Mouse (Mus musculus): Measurements from ENCODE around the gene Ccnc. TPM values are rescaled to one million over a fixed set of nuclear protein-coding genes. Genes with fewer than 3 reads are reported as not detected.

Gene Ccnc
- polyA plus RNA-seq, 1 experiment from 2014 or later: 67.1 TPM

DNA sequence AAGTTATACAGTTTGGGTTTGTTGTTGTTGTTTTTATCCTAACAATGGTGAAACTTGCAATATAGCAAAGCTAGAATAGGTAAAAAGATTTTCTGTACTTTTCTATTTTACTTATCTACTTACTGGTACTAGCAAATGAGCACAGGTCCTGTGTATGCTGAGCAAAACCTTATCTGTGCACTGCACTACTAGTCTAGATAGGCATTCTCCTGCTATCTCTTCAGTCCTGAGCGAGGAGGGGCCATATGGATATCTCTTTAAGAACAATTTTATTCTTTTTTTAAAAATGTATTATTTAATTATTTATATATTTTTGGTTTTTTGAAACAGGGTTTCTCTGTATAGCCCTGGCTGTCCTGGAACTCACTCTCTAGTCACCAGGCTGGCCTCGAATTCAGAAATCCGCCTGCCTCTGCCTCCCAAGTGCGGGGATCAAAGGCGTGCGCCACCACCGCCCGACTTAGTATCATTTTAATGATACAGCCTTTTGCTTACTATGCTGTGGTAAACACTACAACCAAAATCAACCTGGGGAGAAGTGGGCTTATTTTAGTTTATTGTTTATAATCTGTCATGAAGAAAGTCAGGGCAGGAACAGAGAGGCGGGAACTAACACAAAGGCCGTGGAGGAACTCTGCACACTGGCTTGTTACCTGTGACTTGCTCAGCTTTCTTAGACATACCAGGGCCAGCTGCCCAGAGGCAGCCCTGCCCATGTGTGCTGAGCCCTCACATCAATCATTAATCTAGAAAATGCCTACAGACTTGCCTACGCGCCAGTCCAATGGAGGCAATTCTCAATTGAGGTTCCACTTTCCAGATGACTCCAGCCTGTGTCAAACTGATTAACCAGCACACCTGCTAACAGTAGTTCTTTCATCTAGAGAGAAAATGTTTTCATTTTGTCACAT, 53.6 kb downstream of the Ccnc start:
- H3K36me3 ChIP-seq: peaks cover 39% of the 10 kb centered on the region
- H3K4me3 ChIP-seq (replicated peaks): no peak overlapping the region
- H3K27ac ChIP-seq (replicated peaks): no peak overlapping the region
- no peak for ATAC-seq (ENCODE audit: low FRiP score)
- 98% methylated on average over 12 of the region's 12 CpGs for WGBS
- no peak overlapping the region for H3K9ac ChIP-seq (replicated peaks)
- no peak overlapping the region for H3K4me2 ChIP-seq
- H3K4me1 ChIP-seq: peaks cover 9% of the 10 kb centered on the region
- H3K9me3 ChIP-seq (replicated peaks): no peaks in the 10 kb centered on the region
- no peaks in the 10 kb centered on the region for H3K27me3 ChIP-seq (replicated peaks)

DNA sequence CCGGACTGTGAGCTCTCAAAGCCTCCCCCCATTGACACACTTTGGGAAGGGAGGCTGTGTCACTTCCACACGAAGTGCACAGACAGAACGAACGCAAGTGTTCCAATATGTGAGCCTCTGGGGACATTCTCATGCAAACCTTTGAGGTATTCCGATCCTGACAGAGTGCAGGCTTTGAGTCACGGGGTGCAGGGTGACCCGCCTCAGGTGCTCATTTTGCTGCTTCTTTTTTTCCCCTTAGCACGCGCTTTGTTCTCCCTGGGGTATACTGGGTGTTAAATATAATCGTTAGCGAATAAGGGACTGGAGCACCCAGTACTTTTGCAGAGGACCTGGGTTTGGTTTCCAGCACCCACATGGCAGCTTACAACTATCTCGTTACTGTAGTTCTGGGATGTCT, 58.8 kb downstream of the Ccnc start:
- H3K4me1 ChIP-seq: no peaks in the 10 kb centered on the region
- ATAC-seq (ENCODE audit: low FRiP score): no peak
- H3K4me2 ChIP-seq: no peak overlapping the region
- H3K9ac ChIP-seq (replicated peaks): no peak overlapping the region
- H3K27ac ChIP-seq (replicated peaks): no peak overlapping the region
- H3K36me3 ChIP-seq: peaks cover 48% of the 10 kb centered on the region
- WGBS: 96% methylated on average over 12 of the region's 12 CpGs
- H3K9me3 ChIP-seq (replicated peaks): no peaks in the 10 kb centered on the region
- no peaks in the 10 kb centered on the region for H3K27me3 ChIP-seq (replicated peaks)
- H3K4me3 ChIP-seq (replicated peaks): no peak overlapping the region

DNA sequence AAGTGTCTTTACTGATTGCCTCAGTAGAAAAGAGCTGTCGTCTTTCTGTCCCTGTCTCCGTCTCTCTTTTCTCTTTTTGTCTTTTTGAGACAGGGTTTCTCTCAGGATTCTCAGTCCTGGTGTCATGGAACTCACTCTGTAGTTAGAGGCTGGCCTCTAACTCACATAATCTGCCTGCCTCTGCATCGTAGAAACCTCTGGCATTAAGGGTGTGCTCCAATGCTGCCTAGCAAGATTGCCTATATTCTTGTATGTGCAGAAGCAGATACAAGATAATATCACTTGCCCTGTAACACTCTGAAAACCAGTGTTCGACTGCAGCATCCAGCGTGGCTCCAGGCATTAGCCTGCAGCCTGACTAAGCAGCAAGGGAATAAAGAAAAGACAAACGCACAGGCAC, 61.4 kb downstream of the Ccnc start:
- H3K4me3 ChIP-seq (replicated peaks): no peak overlapping the region
- 91% methylated on average over 6 of the region's 6 CpGs for WGBS
- H3K9me3 ChIP-seq (replicated peaks): no peaks in the 10 kb centered on the region
- H3K9ac ChIP-seq (replicated peaks): no peak overlapping the region
- H3K27me3 ChIP-seq (replicated peaks): no peaks in the 10 kb centered on the region
- H3K27ac ChIP-seq (replicated peaks): no peak overlapping the region
- no peak overlapping the region for H3K4me2 ChIP-seq
- no peak for ATAC-seq (ENCODE audit: low FRiP score)
- peaks cover 37% of the 10 kb centered on the region for H3K36me3 ChIP-seq
- H3K4me1 ChIP-seq: no peaks in the 10 kb centered on the region

DNA sequence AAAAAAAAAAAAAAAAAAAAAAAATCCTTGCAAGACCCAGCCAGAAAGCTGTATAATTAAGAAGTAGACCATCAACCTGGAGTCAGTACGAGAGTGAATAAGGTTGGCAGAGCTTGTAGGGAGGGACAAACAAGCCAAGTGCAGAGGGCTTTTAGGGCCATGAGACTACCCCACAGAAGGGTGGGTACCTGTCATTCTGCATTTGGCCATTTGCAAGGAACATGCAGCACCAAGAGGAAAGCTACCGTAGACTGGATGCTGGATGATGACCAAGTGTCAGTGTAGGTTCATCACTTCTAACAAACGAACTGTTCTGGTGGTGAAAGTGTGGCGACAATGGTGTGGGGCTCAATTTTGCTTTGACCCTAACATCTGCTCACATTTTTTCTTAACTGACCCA, 62.3 kb downstream of the Ccnc start:
- Histone ChIP-seq H3K9me3 (replicated peaks) (no peaks in the 10 kb centered on the region), H3K4me3 (replicated peaks) (no peak overlapping the region), H3K36me3 (peaks cover 27% of the 10 kb centered on the region), H3K9ac (replicated peaks) (no peak overlapping the region), H3K27ac (replicated peaks) (no peak overlapping the region), H3K4me2 (no peak overlapping the region), H3K27me3 (replicated peaks) (no peaks in the 10 kb centered on the region), H3K4me1 (no peaks in the 10 kb centered on the region)
- no peak for ATAC-seq (ENCODE audit: low FRiP score)
- WGBS: 90% methylated on average over 4 of the region's 4 CpGs

DNA sequence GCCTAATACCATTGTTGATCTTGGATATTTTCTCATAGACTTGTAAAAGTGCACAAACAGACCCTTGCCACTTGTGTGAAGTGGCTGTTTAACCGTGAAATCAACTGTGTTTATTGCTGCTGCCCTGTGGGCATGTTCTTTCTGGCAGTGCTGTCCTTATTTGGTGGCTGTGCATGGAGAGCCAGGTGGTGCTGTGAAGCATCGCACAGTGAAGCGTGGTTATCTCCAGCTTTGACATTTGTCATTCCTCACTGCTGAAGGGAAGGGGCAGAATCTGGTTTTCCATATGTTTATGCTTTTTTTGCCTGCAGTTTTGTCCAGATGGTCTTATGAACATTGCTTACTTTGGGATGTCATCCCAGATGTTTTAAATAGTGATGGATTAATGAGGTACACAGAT, 66.1 kb downstream of the Ccnc start:
- no peaks in the 10 kb centered on the region for H3K27me3 ChIP-seq (replicated peaks)
- no peaks in the 10 kb centered on the region for H3K9me3 ChIP-seq (replicated peaks)
- 30% methylated on average over 3 of the region's 3 CpGs for WGBS
- H3K36me3 ChIP-seq: peaks cover 17% of the 10 kb centered on the region
- no peak overlapping the region for H3K4me3 ChIP-seq (replicated peaks)
- H3K27ac ChIP-seq (replicated peaks): no peak overlapping the region
- ATAC-seq (ENCODE audit: low FRiP score): peak; percentile 55; the same call in 1 of the 2 replicates
- H3K4me2 ChIP-seq: no peak overlapping the region
- no peak overlapping the region for H3K9ac ChIP-seq (replicated peaks)
- no peaks in the 10 kb centered on the region for H3K4me1 ChIP-seq

DNA sequence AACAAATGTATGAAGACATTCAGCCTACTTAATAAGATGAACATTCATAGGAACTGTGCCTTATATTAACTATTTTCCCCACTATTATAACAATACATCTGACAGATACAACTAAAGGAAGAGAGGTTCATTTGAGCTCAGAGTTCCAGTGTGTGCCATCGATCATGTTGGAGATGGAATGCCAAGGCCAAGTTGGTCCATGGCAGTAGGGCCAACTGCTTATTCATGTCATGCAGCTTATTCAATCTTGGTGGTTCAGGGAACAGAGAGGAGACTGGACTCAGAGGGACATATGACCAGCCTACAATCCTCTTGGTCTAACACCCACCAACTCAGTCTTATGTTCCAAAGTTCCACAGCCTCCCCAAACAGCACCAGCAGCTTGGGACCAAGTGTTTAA, 73.5 kb downstream of the Ccnc start:
- H3K4me3 ChIP-seq (replicated peaks): no peak overlapping the region
- H3K9ac ChIP-seq (replicated peaks): no peak overlapping the region
- no peaks in the 10 kb centered on the region for H3K4me1 ChIP-seq
- H3K27ac ChIP-seq (replicated peaks): no peak overlapping the region
- no peaks in the 10 kb centered on the region for H3K9me3 ChIP-seq (replicated peaks)
- H3K36me3 ChIP-seq: peaks cover 43% of the 10 kb centered on the region
- no peaks in the 10 kb centered on the region for H3K27me3 ChIP-seq (replicated peaks)
- 93% methylated on average over 1 of the region's 1 CpGs for WGBS
- H3K4me2 ChIP-seq: no peak overlapping the region
- no peak for ATAC-seq (ENCODE audit: low FRiP score)

DNA sequence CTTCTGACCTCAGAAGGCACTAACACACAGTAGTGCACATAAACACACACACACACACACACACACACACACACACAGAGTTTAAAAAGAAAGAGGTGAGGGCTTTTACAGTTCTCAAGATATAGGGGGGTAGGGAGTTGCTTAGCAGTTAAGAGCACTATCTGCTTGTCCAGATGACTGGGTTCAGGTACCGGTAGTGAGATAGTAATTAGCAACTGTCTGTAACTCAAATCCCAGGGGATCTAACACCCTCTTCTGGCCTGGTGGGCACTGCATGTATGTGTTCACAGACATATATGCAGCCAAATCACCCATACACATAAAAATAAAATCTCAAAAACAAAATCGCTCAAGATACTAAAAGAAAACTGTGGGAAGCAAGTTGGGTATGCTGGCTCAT, 74.1 kb downstream of the Ccnc start:
- H3K36me3 ChIP-seq: peaks cover 44% of the 10 kb centered on the region
- no peak for ATAC-seq (ENCODE audit: low FRiP score)
- WGBS: 90% methylated on average over 2 of the region's 2 CpGs

DNA sequence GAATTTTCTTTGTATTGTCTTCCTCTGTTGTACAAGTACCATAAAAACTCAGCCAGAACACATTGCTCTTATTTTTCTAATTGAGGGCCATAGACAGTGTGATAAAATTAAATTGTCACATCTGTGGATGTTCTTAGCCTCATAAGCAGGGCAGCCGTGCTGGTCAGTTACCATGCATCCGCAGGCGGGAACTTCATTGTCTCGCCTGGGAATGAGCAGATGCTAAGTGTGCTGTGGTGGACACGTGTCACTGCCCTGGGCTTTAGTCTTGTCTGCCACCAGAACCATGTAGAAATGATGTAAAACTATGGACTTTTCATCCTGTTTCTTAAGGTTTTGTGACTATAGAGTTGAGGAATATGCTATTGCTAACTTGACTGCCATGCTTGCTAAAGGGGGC, 79.7 kb downstream of the Ccnc start:
- H3K4me2 ChIP-seq: no peak overlapping the region
- no peak for ATAC-seq (ENCODE audit: low FRiP score)
- no peaks in the 10 kb centered on the region for H3K4me1 ChIP-seq
- H3K27ac ChIP-seq (replicated peaks): no peak overlapping the region
- 37% methylated on average over 5 of the region's 5 CpGs for WGBS
- no peaks in the 10 kb centered on the region for H3K27me3 ChIP-seq (replicated peaks)
- no peak overlapping the region for H3K4me3 ChIP-seq (replicated peaks)
- no peaks in the 10 kb centered on the region for H3K9me3 ChIP-seq (replicated peaks)
- peaks cover 30% of the 10 kb centered on the region for H3K36me3 ChIP-seq
- no peak overlapping the region for H3K9ac ChIP-seq (replicated peaks)

More for the DNA sequence above, 74.1 kb downstream of the Ccnc start:
- Histone ChIP-seq H3K27ac (replicated peaks) (no peak overlapping the region), H3K4me3 (replicated peaks) (no peak overlapping the region), H3K9me3 (replicated peaks) (no peaks in the 10 kb centered on the region), H3K9ac (replicated peaks) (no peak overlapping the region), H3K4me1 (no peaks in the 10 kb centered on the region), H3K27me3 (replicated peaks) (no peaks in the 10 kb centered on the region), H3K4me2 (no peak overlapping the region)

Other genes with a start within 250 kb of the Ccnc start
- gene Prdm13, start 41.7 kb upstream of the Ccnc start, polyA plus RNA-seq (2015; fragmentation: Nextera tagmentation; extraction: Ambion mirVana): 0.18 and 0.24 TPM in 2 replicates
- gene Usp45, start 39.5 kb downstream of the Ccnc start, polyA plus RNA-seq (2015; fragmentation: Nextera tagmentation; extraction: Ambion mirVana): 6.3 and 6.4 TPM in 2 replicates
- 23.8 and 24.5 TPM in 2 replicates for gene Tstd3, start 39.5 kb downstream of the Ccnc start, polyA plus RNA-seq (2015; fragmentation: Nextera tagmentation; extraction: Ambion mirVana)
- 163 and 171 TPM in 2 replicates for gene Pnisr, start 119.9 kb downstream of the Ccnc start, polyA plus RNA-seq (2015; fragmentation: Nextera tagmentation; extraction: Ambion mirVana)
- gene Coq3, start 152.0 kb downstream of the Ccnc start, polyA plus RNA-seq (2015; fragmentation: Nextera tagmentation; extraction: Ambion mirVana): 14.7 and 15.8 TPM in 2 replicates
- gene Faxc, start 203.6 kb downstream of the Ccnc start, polyA plus RNA-seq (2015; fragmentation: Nextera tagmentation; extraction: Ambion mirVana): 12.2 and 14.1 TPM in 2 replicates

Measured in neural tube, embryonic 15.5 days (tissue).